Mouse (Mus musculus): ENCODE measurements around the gene Cacng8.

GRCm38 (mm10) chr7:3442476-3443062 is 52.1 kb downstream of the Cacng8 start:
- TF ChIP-seq GATA1 (IDR thresholded peaks at IDR 0.05; ENCODE audit: borderline replicate concordance, low read length) (no peak), FLI1 (IDR thresholded peaks at IDR 0.05; ENCODE audit: low read length) (no peak)

Measured in megakaryocyte, embryonic 14.5 days (primary cell).